Mouse (Mus musculus) adrenal gland, adult 8-10 months (tissue): ENCODE data around the gene Pln. TPM values are rescaled to one million over a fixed set of nuclear protein-coding genes. Genes with fewer than 3 reads are reported as not detected.

ENCODE experiments used
- DNase-seq: peaks from one replicate; pipeline ENCODE4 v3.0.0; 2022
- total RNA-seq, 4 experiments: library from RNA; stranded (reverse); gene quantifications; 2 replicates each; pipeline ENCODE4 v1.2.4; 2022

Gene Pln
- total RNA-seq, result under 1 TPM; 0.35 to 0.46 (median 0.41) TPM

- no peak for DNase-seq
These were observed at the start of gene Pln for GRCm38 (mm10) chr10:53337162-53337923. TSS of gene Pln (plus strand) at chr10:53337667.

- DNase-seq, result no peak
These were observed 31.6 kb upstream of the Pln start for GRCm38 (mm10) chr10:53305867-53306266.

DNA sequence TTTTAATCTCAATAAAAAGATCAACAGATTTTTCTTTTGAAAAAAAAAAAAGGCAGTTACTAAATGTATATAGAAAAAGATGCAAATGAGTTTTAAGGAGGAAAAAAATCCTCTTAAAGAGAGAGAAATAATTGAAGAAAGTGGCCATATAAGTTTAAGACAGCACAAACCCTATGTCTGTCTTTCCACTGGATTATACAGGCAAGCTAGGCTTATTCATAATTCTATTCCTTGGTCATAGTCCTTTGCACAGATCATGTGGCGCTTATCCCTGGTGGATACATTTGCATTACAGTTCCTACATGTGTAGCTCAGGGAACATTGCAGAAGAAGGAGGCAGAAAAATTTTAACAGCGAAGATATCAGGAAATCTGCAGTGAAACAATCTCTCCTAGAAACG is 30.8 kb upstream of the Pln start:
- DNase-seq, result no peak

DNA sequence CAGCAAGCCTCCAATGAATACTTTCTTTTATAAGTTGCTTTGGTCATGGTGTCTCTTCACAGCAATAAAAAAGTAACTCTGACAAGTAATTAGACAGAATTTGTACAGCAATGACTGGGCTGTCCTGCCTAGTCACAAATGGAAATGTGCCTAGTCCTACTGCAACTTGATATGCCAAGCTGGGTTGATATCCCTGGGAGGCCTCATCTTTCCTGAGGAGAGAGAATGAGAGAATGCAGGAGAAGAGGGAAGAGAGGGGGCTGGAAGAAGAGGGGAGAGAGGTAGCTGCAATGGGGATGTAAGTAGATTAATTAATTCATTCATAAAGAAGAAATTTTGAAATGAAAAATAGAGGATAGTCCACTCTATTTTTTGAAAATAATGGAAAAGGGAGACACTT is 14.1 kb upstream of the Pln start:
- DNase-seq, result no peak

DNA sequence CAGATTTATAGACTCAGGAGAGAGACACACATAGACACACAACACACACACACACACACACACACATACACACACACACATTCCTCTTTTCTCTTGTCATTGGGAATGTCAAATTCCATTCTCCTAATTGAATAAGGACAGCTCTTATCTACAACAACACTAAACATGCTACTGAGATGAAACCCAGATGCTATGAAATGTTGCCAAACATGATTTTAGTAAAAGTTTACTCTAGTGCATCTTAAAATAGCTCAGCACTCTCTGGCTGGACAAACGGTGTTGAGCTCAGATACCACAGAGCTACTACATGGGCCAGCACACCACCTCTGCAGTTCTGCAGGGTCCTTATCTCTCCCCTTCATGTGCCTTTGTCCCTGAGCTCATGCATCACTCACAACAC is 12.8 kb upstream of the Pln start:
- no peak for DNase-seq

- no peak for DNase-seq
These were observed 11.1 kb upstream of the Pln start for GRCm38 (mm10) chr10:53326367-53326766.

- DNase-seq, result no peak
These were observed 8.2 kb upstream of the Pln start for GRCm38 (mm10) chr10:53329257-53329656.

DNA sequence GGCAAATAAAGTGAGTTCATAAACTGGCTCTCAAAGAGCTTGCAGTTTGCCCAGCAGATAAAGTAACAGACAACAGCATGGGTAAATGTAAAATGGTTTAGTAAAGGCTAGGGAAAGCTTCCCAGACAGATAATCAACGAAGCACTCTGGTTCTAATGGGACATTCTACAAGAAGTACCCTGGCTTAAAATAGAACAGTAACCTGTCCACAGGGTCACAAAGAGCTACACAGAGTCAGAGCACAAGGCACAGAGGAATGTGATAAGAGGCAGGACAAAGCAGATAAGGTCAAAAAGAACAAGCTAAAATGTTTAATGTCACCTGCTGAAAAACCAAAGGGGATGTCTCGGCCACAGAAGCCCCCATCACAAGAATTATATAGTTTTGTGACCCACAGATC is 4.7 kb upstream of the Pln start:
- no peak for DNase-seq

DNA sequence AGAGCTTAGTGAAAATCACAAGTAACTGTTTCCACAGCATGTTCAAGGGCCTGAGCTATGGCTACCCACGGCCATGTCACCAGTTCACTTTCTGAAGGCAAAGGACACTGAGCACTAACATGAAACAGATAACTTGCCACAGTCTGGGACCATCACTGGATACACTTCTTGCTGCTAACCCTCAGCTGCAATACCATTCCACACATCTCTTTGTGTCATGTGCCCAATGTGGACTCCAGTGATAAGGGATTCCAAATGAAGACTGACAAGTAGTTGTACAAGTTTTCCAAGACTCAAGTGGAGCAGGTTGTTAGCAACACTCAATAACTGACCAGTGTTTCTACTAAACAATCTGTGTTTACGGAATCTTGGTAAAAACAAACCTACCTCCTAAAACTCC is 2.2 kb upstream of the Pln start:
- no peak for DNase-seq

GRCm38 (mm10) chr10:53335974-53336373 is 1.5 kb upstream of the Pln start:
- DNase-seq, result no peak

DNA sequence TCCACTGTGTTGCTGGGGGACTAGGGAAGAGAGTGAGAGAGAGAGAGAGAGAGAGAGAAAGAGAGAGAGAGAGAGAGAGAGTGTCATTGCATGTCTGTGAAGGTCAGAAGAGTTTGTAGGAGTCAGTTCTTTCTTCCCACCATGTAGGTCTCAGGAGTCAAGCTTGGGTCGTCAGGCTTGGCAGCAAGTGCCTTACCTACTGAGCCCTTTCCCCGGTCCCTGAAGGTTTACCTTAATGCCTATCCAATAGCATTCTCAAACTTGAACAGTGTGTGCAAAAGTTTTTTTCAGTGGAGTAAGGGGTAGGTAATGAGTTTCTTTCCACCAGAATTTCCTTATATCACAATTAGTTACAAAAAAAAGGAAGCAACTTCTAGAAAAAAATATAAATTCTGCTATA is 1.6 kb downstream of the Pln start:
- DNase-seq, result no peak

GRCm38 (mm10) chr10:53341288-53341965 is 4.0 kb downstream of the Pln start:
- no peak for DNase-seq

DNA sequence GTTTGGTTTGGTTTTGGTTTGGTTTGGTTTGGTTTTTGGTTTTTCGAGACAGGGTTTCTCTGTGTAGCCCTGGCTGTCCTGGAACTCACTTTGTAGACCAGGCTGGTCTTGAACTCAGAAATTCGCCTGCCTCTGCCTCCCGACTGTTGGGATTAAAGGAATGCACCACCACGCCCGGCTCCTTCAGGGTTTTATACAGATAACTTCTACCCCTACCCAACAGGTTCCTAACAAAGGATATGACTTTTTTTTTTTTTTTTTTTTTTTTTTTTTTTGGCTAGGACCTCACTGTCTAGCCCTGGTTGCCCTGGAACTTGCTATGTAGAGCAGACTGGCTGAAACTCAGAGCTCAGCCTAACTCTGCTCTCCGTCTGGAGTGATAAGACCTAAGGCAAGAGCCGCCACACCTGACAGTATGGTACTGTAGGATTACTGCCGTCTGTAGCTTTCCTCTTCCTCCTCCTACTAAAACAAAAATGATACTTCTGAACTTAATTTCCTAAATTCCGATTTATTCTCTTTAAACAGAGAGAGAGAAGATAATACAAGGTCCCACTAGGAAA is 4.8 kb downstream of the Pln start:
- no peak for DNase-seq

GRCm38 (mm10) chr10:53343384-53343783 is 5.9 kb downstream of the Pln start:
- no peak for DNase-seq

GRCm38 (mm10) chr10:53343865-53344264 is 6.4 kb downstream of the Pln start:
- DNase-seq, result no peak

DNA sequence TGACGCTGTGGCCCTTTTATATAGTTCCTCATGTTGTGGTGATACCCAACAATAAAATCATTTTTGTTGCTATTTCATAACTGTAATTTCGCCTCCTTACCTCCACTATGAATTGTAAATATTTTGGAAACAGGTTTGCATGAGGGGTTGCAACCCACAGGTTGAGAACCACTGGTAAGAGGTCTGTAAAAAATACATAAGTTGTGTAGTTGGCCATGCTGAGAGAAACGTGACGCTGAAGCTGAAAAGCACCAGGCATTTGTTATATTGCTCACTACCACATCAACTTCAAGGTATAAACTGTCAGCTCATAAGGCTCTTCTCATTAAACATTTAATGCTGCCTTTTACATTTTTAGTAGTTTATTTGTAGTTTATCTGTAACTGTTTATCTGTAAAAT is 8.0 kb downstream of the Pln start:
- DNase-seq, result no peak

DNA sequence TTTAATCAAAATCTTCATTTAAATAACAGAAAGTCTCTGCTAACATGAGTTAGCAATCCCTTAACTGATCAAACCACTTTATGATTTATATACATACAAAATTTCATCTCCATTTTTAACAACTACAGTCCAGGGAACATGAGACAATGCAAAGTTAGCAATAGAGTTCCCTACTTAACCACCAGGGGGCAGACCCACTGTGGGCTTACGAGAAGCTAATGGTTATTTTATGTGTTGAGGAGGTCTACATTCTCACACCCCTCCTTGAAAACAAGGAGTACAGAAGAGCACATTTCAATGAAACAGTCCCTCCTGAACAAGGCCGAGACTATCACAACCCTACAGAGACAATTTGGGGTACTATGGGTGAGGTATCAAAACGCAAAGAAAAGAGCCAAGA is 9.0 kb downstream of the Pln start:
- DNase-seq, result no peak

- no peak for DNase-seq
These were observed 9.4 kb downstream of the Pln start for GRCm38 (mm10) chr10:53346916-53347315.

- DNase-seq, result peak; percentile 14
These were observed 10.6 kb downstream of the Pln start for GRCm38 (mm10) chr10:53347787-53348755.

GRCm38 (mm10) chr10:53349254-53349653 is 11.8 kb downstream of the Pln start:
- no peak for DNase-seq

DNA sequence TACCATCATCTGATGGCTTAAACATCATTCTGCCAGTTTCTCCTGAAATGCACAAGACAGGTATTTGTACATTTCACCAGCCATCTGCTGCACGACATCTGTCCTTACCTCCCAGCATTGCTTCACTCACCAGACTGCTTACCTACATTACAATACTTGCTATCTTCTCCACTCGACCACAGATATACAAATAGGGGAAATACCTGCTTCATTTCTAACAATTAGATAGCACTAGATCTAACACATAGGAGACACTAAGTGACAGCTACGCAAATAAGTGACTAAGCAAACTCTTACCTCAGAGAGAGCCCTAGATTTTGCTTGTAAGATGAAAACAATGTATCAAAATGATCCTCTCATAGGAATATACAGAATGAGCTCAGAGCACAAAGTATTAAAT is 16.2 kb downstream of the Pln start:
- no peak for DNase-seq

DNA sequence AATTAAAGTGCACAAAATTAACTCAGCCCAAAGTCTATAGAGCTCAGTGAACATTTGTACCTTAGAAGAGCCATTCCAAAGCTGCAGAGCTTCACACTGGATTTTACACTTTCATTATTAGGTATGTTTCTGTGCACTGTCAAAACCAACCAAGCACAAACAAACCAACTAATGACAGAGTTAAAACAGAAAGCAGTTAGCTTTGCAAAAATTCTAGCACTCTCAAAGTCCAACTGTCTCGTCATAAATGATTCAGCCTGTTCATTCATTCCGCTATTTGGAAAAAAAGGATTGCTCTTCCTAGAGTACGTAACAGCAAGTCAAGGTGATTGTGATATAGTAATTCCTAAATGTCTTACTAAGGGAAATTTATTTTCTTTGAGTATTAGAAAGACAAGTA is 21.5 kb downstream of the Pln start:
- no peak for DNase-seq

GRCm38 (mm10) chr10:53364311-53364710 is 26.8 kb downstream of the Pln start:
- no peak for DNase-seq
